Mouse (Mus musculus): Measurements from ENCODE around the gene Samd8. TPM values are rescaled to one million over a fixed set of nuclear protein-coding genes. Genes with fewer than 3 reads are reported as not detected.
A peak's percentile ranks its signal among the peaks of the same experiment; 100 is the strongest.

Samd8 gene
- polyA plus RNA-seq, 1 experiment from 2014 or later: 13.9 TPM

DNA sequence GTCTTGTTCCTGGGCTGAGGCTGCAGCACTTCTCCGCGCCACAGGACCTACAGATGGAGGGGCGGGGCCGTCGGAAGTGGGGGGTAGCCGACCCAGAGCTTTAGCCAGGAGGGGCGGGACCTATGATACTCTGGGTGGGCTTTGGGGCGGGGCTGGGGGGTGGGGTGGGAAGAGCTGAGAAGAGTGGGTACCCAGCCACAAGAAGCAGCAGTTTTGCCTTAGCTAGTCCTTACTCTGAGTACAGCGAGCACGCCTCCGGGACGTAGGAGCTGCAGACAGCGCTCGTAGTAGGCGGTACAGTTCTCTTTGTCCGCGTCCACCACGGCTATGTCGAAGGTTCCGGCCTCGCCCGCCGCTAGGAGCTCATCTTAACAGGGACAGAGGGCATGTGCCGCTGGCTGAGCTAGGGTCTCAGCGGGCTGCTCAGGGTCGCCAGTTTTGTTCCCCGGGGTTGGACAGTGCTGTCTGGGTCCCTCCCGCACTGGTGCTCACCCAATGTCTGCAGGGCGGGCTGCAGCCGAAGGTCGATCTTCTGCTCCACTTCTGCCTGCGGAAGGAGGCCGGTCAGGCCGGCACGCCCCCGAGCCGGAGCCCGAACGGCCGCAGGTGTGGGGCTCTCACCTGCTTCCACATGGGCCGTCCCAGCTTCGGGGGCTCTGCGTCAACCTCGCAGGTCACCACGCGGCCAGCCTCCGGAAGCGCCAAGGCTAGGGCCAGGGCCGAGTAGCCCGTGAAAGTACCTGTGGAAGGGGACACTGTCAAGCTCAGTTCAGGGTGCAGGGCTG is 97.2 kb downstream of the Samd8 start:
- no peaks in the 10 kb centered on the region for H3K9me3 ChIP-seq
- peak overlapping the region; percentile 27 for H3K27ac ChIP-seq
- peaks cover 18% of the 10 kb centered on the region for H3K4me1 ChIP-seq
- peak overlapping the region; percentile 67 for H3K4me3 ChIP-seq (replicated peaks)
- peak; percentile 57 for ATAC-seq (ENCODE audit: low FRiP score)
- H3K27me3 ChIP-seq: no peaks in the 10 kb centered on the region
- H3K4me2 ChIP-seq: peak overlapping the region; percentile 99
- peaks cover 37% of the 10 kb centered on the region for H3K36me3 ChIP-seq (replicated peaks)
- WGBS: 0% methylated on average over 46 of the region's 50 CpGs
- peak overlapping the region; percentile 71 for H3K9ac ChIP-seq

Other genes with a start within 250 kb of the Samd8 start
- gene Dupd1, start 36.0 kb upstream of the Samd8 start, polyA plus RNA-seq (2016; fragmentation: Nextera tagmentation; extraction: Ambion mirVana): not detected in 2 replicates
- gene Dusp13, start 650 bp downstream of the Samd8 start, polyA plus RNA-seq (2016; fragmentation: Nextera tagmentation; extraction: Ambion mirVana): not detected in 2 replicates
- 238 and 247 TPM in 2 replicates for gene Vdac2, start 74.7 kb downstream of the Samd8 start, polyA plus RNA-seq (2016; fragmentation: Nextera tagmentation; extraction: Ambion mirVana)
- 13.0 and 16.1 TPM in 2 replicates for gene Comtd1, start 98.4 kb downstream of the Samd8 start, polyA plus RNA-seq (2016; fragmentation: Nextera tagmentation; extraction: Ambion mirVana)
- gene Zfp503, start 239.1 kb downstream of the Samd8 start, polyA plus RNA-seq (2016; fragmentation: Nextera tagmentation; extraction: Ambion mirVana): 10.9 and 13.8 TPM in 2 replicates